Mouse (Mus musculus) liver, postnatal 0 days (tissue): ENCODE results near the gene Inmt.

Experiments
- CTCF ChIP-seq: sonication (generic); IDR thresholded peaks from 2 replicates; pipeline ENCODE4 v1.5.1; 2016; ENCODE audit warnings: antibody characterized with exemption, low read depth
- EP300 ChIP-seq: IDR thresholded peaks from 2 replicates; pipeline ENCODE4 v1.6.1; 2016; ENCODE audit warnings: antibody characterized with exemption, low read depth, mild to moderate bottlenecking

DNA sequence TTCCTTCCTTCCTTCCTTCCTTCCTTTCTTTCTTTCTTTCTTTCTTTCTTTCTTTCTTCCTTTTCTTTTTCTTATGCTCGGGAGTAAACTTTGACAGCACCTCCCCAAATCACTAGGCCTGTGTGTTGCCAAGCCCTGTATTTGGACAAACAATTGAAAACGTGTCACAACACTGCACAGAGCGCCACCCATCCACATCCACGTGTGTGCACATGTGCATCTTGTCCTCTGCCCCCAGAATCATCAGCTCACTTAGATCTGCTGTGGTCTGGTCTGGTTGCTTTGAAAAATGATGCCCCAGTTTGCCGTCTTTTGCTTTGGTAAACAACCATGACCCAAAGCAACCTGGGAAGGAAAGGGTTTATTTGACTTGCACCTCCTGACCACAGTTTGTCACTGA is 1.0 kb upstream of the Inmt start:
- TF ChIP-seq CTCF (no peak), EP300 (no peak)
